Mouse (Mus musculus): ENCODE results near the gene Ptpn1.
A peak's percentile ranks its signal among the peaks of the same experiment; 100 is the strongest.

The Ptpn1 gene

GRCm38 (mm10) chr2:167945451-167945850, 13.6 kb downstream of the Ptpn1 start:
- no peak for ATAC-seq (ENCODE audit: low TSS enrichment)

- ATAC-seq (ENCODE audit: low TSS enrichment) = no peak
These were observed 15.4 kb downstream of the Ptpn1 start for GRCm38 (mm10) chr2:167947251-167947650.

- no peak for ATAC-seq (ENCODE audit: low TSS enrichment)
These were observed 16.2 kb downstream of the Ptpn1 start for GRCm38 (mm10) chr2:167948047-167948446.

- no peak for ATAC-seq (ENCODE audit: low TSS enrichment)
These were observed 16.7 kb downstream of the Ptpn1 start for GRCm38 (mm10) chr2:167948557-167948956.

- ATAC-seq (ENCODE audit: low TSS enrichment) = no peak
These were observed 17.4 kb downstream of the Ptpn1 start for GRCm38 (mm10) chr2:167949250-167949649.

GRCm38 (mm10) chr2:167949808-167950207, 18.0 kb downstream of the Ptpn1 start:
- ATAC-seq (ENCODE audit: low TSS enrichment) = no peak

- no peak for ATAC-seq (ENCODE audit: low TSS enrichment)
These were observed 18.8 kb downstream of the Ptpn1 start for GRCm38 (mm10) chr2:167950681-167951080.

GRCm38 (mm10) chr2:167951301-167952211, 19.7 kb downstream of the Ptpn1 start:
- no peak for ATAC-seq (ENCODE audit: low TSS enrichment)

GRCm38 (mm10) chr2:167953819-167954218, 22.0 kb downstream of the Ptpn1 start:
- no peak for ATAC-seq (ENCODE audit: low TSS enrichment)

- ATAC-seq (ENCODE audit: low TSS enrichment) = no peak
These were observed 23.1 kb downstream of the Ptpn1 start for GRCm38 (mm10) chr2:167954928-167955327.

- no peak for ATAC-seq (ENCODE audit: low TSS enrichment)
These were observed 25.7 kb downstream of the Ptpn1 start for GRCm38 (mm10) chr2:167957539-167957938.

- ATAC-seq (ENCODE audit: low TSS enrichment) = no peak
These were observed 26.4 kb downstream of the Ptpn1 start for GRCm38 (mm10) chr2:167958082-167958788.

GRCm38 (mm10) chr2:167958843-167959242, 27.0 kb downstream of the Ptpn1 start:
- ATAC-seq (ENCODE audit: low TSS enrichment) = no peak

GRCm38 (mm10) chr2:167959384-167959911, 27.6 kb downstream of the Ptpn1 start:
- ATAC-seq (ENCODE audit: low TSS enrichment) = no peak

GRCm38 (mm10) chr2:167959996-167960395, 28.1 kb downstream of the Ptpn1 start:
- no peak for ATAC-seq (ENCODE audit: low TSS enrichment)

GRCm38 (mm10) chr2:167960584-167960983, 28.7 kb downstream of the Ptpn1 start:
- no peak for ATAC-seq (ENCODE audit: low TSS enrichment)

- no peak for ATAC-seq (ENCODE audit: low TSS enrichment)
These were observed 30.5 kb downstream of the Ptpn1 start for GRCm38 (mm10) chr2:167962347-167962746.

- peak; percentile 70 for ATAC-seq (ENCODE audit: low TSS enrichment)
These were observed 31.3 kb downstream of the Ptpn1 start for GRCm38 (mm10) chr2:167963176-167963575.

GRCm38 (mm10) chr2:167963778-167964300, 32.0 kb downstream of the Ptpn1 start:
- ATAC-seq (ENCODE audit: low TSS enrichment) = no peak

- no peak for ATAC-seq (ENCODE audit: low TSS enrichment)
These were observed 32.5 kb downstream of the Ptpn1 start for GRCm38 (mm10) chr2:167964320-167964719.

GRCm38 (mm10) chr2:167965911-167966310, 34.1 kb downstream of the Ptpn1 start:
- ATAC-seq (ENCODE audit: low TSS enrichment) = 0 out of 2 replicates have a peak, but pooled peaks have one; percentile 33

GRCm38 (mm10) chr2:167968504-167968903, 36.6 kb downstream of the Ptpn1 start:
- ATAC-seq (ENCODE audit: low TSS enrichment) = no peak
